Mouse (Mus musculus): Measurements from ENCODE around the gene Cpsf7. TPM values are rescaled to one million over a fixed set of nuclear protein-coding genes. Genes with fewer than 3 reads are reported as not detected.
A peak's percentile ranks its signal among the peaks of the same experiment; 100 is the strongest.

The Cpsf7 gene
- polyA plus RNA-seq, 1 experiment from 2014 or later, result 34.2 TPM

DNA sequence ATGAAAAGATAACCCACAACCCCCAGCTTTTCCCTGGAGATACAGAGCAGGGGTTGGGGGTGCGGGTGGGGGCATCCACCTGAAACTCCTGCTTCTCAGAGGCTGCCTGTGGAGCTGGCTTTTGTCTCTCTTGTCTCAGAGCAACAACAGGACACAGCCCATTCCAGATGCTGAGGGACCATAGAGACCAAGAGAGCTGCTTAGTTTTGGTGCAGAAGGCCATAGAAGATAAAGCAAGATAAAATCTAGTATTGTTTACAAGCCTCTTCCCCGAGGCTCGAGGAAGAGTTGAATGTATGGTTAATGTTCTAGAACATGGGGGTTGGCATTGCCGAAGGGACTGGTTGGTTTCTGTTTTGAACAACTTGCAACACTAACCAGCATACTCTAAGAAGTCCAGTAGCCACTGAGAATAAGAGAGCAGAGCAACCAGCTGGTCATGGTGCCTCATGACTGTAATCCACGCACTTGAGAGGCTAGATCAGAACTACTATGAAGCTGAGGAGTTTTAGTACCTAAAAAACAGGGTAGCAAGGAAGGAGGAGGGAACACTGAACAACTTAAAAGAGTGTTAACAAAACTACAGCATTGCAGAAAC, 1.5 kb upstream of the Cpsf7 start:
- ATAC-seq (replicated peaks; ENCODE audit: low FRiP score, low read depth) (no peak), DNase-seq (ENCODE audit: low spot score) (no peak)
- 71% methylated on average over 5 of the region's 5 CpGs for WGBS
- H3K27me3 ChIP-seq (ENCODE audit: insufficient read depth, low read length), result no peaks in the 10 kb centered on the region
- H3K36me3 ChIP-seq (ENCODE audit: insufficient read depth, low read length), result 0 out of 2 replicates have a peak, but pooled peaks cover 5% of the 10 kb centered on the region
- H3K27ac ChIP-seq, result no peak overlapping the region
- H3K4me2 ChIP-seq (ENCODE audit: low read length), result peak overlapping the region; percentile 63; the same call in 1 of the 2 replicates
- H3K4me1 ChIP-seq (replicated peaks; ENCODE audit: insufficient read depth, low read length), result peaks cover 23% of the 10 kb centered on the region
- H3K4me3 ChIP-seq (replicated peaks; ENCODE audit: low read depth, low read length), result no peak overlapping the region
- no peaks in the 10 kb centered on the region for H3K9me3 ChIP-seq (replicated peaks; ENCODE audit: low read length)
- no peak overlapping the region for H3K9ac ChIP-seq (ENCODE audit: low read depth, low read length)
- no peak for TF ChIP-seq CTCF (IDR thresholded peaks at IDR 0.05; ENCODE audit: low read depth)

DNA sequence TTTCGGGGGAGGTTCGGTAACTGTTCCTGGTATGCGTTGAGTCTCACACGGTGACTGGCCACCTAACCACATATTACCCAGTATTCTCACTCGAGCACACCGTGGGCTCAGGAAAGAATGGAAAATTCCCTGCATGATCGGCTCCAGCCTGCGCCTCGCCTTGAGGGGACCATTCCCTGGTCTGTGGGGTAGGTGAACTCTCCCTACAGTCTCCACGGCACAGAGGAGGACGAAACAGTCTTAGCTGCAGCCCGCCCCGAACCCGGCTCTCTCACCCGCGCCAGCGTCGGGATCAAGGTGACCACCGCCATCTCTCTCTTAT, 321 bp upstream of the Cpsf7 start:
- no peak; the same call in 1 of the 2 replicates for TF ChIP-seq CTCF (IDR thresholded peaks at IDR 0.05; ENCODE audit: low read depth)
- H3K4me1 ChIP-seq (replicated peaks; ENCODE audit: insufficient read depth, low read length), result peaks cover 23% of the 10 kb centered on the region
- ATAC-seq (replicated peaks; ENCODE audit: low FRiP score, low read depth) (no peak), DNase-seq (ENCODE audit: low spot score) (no peak)
- H3K4me2 ChIP-seq (ENCODE audit: low read length), result peak overlapping the region; percentile 63
- H3K36me3 ChIP-seq (ENCODE audit: insufficient read depth, low read length), result 0 out of 2 replicates have a peak, but pooled peaks cover 5% of the 10 kb centered on the region
- no peaks in the 10 kb centered on the region for H3K9me3 ChIP-seq (replicated peaks; ENCODE audit: low read length)
- peak overlapping the region; percentile 100 for H3K27ac ChIP-seq
- under 1% methylated on average over 19 of the region's 19 CpGs for WGBS
- H3K9ac ChIP-seq (ENCODE audit: low read depth, low read length), result peak overlapping the region; percentile 100
- H3K4me3 ChIP-seq (replicated peaks; ENCODE audit: low read depth, low read length), result peak overlapping the region; percentile 91
- no peaks in the 10 kb centered on the region for H3K27me3 ChIP-seq (ENCODE audit: insufficient read depth, low read length)

DNA sequence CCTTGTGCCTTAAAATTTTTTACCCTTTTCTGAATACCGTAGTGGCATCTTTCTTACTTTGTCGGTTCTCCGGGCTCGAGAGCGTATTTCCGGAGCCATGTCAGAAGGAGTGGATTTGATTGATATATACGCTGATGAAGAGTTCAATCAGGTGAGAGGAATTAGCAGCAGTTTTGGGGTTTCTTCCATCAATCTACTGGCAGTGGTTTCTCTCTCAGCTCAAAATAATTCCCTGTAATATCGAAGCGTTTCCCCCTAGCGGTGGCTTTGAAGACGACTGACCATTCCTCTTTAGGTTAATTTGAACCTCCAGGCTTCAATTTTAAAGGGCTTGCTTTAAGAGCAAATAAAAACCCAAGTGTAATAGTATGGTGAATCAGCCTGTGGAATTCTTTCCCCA, 844 bp downstream of the Cpsf7 start, which contains the start of gene Sdhaf2:
Gene Sdhaf2 (minus strand): TSS at position 233 of the 400 bp plus-strand sequence.
- TF ChIP-seq CTCF (IDR thresholded peaks at IDR 0.05; ENCODE audit: low read depth), result peak; percentile 73
- under 1% methylated on average over 11 of the region's 11 CpGs for WGBS
- no peaks in the 10 kb centered on the region for H3K9me3 ChIP-seq (replicated peaks; ENCODE audit: low read length)

DNA sequence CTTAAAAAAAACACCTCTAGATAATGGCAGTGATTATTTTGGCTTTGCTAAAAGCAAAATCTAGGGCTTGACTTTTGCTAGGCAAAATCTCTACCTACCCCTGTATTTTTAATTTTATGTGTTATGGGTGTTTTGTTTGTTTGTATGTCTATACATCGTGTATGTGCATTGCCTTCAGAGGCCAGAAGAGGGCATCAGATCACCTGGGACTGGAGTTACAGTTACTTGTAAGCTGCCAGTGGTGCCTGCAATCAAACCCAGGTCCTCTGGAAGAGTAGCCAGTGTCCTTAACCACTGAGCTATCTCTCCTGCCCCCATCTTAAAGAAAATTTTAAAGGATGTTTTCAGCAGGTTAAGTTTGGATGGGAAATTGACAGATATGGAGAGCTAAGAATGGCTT, 5.0 kb downstream of the Cpsf7 start:
- Histone ChIP-seq H3K27ac (no peak overlapping the region), H3K4me2 (ENCODE audit: low read length) (no peak overlapping the region), H3K9ac (ENCODE audit: low read depth, low read length) (no peak overlapping the region), H3K4me3 (replicated peaks; ENCODE audit: low read depth, low read length) (no peak overlapping the region), H3K36me3 (ENCODE audit: insufficient read depth, low read length) (peaks cover 39% of the 10 kb centered on the region), H3K27me3 (ENCODE audit: insufficient read depth, low read length) (no peaks in the 10 kb centered on the region), H3K4me1 (replicated peaks; ENCODE audit: insufficient read depth, low read length) (peaks cover 17% of the 10 kb centered on the region), H3K9me3 (replicated peaks; ENCODE audit: low read length) (no peaks in the 10 kb centered on the region)
- ATAC-seq (replicated peaks; ENCODE audit: low FRiP score, low read depth) (no peak), DNase-seq (ENCODE audit: low spot score) (no peak)
- peak; percentile 28; the same call in 1 of the 2 replicates for TF ChIP-seq CTCF (IDR thresholded peaks at IDR 0.05; ENCODE audit: low read depth)
- WGBS, result 93% methylated on average over 1 of the region's 1 CpGs

More for the DNA sequence above, 844 bp downstream of the Cpsf7 start, which contains the start of gene Sdhaf2:
- Histone ChIP-seq H3K9ac (ENCODE audit: low read depth, low read length) (peak within 1 kb of the TSS; percentile 100), H3K27ac (peak within 1 kb of the TSS; percentile 100), H3K4me3 (replicated peaks; ENCODE audit: low read depth, low read length) (peak within 1 kb of the TSS; percentile 91), H3K27me3 (ENCODE audit: insufficient read depth, low read length) (no peaks in the 10 kb centered on the region), H3K4me2 (ENCODE audit: low read length) (peak within 1 kb of the TSS; percentile 63), H3K4me1 (replicated peaks; ENCODE audit: insufficient read depth, low read length) (peaks cover 23% of the 10 kb centered on the region), H3K36me3 (ENCODE audit: insufficient read depth, low read length) (peaks cover 11% of the 10 kb centered on the region; the same call in 1 of the 2 replicates)
- DNase-seq (ENCODE audit: low spot score) (peak; percentile 91), ATAC-seq (replicated peaks; ENCODE audit: low FRiP score, low read depth) (no peak)

DNA sequence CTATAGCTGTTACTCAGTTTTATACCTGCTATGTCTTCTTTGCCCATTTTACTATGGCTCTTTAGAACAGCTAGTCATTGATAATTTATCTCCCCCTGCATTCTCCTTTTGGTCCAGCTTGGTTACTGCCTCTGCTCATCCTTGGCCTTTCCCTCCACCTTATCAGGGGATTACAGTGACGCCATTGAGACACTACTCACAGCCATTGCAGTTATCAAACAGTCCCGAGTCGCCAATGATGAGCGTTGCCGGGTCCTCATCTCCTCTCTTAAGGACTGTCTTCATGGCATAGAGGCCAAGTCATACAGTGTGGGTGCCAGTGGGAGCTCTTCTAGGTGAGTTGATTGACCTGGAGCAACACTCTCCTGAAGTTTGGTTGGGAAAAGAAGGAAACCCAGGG, 14.4 kb downstream of the Cpsf7 start:
- peaks cover 60% of the 10 kb centered on the region for H3K36me3 ChIP-seq (ENCODE audit: insufficient read depth, low read length)
- no peak overlapping the region for H3K27ac ChIP-seq
- 92% methylated on average over 5 of the region's 5 CpGs for WGBS
- ATAC-seq (replicated peaks; ENCODE audit: low FRiP score, low read depth) (no peak), DNase-seq (ENCODE audit: low spot score) (no peak)
- H3K27me3 ChIP-seq (ENCODE audit: insufficient read depth, low read length), result no peaks in the 10 kb centered on the region
- no peak overlapping the region for H3K4me2 ChIP-seq (ENCODE audit: low read length)
- H3K9ac ChIP-seq (ENCODE audit: low read depth, low read length), result no peak overlapping the region
- H3K4me3 ChIP-seq (replicated peaks; ENCODE audit: low read depth, low read length), result no peak overlapping the region
- no peaks in the 10 kb centered on the region for H3K4me1 ChIP-seq (replicated peaks; ENCODE audit: insufficient read depth, low read length)
- no peak for TF ChIP-seq CTCF (IDR thresholded peaks at IDR 0.05; ENCODE audit: low read depth)
- H3K9me3 ChIP-seq (replicated peaks; ENCODE audit: low read length), result no peaks in the 10 kb centered on the region

DNA sequence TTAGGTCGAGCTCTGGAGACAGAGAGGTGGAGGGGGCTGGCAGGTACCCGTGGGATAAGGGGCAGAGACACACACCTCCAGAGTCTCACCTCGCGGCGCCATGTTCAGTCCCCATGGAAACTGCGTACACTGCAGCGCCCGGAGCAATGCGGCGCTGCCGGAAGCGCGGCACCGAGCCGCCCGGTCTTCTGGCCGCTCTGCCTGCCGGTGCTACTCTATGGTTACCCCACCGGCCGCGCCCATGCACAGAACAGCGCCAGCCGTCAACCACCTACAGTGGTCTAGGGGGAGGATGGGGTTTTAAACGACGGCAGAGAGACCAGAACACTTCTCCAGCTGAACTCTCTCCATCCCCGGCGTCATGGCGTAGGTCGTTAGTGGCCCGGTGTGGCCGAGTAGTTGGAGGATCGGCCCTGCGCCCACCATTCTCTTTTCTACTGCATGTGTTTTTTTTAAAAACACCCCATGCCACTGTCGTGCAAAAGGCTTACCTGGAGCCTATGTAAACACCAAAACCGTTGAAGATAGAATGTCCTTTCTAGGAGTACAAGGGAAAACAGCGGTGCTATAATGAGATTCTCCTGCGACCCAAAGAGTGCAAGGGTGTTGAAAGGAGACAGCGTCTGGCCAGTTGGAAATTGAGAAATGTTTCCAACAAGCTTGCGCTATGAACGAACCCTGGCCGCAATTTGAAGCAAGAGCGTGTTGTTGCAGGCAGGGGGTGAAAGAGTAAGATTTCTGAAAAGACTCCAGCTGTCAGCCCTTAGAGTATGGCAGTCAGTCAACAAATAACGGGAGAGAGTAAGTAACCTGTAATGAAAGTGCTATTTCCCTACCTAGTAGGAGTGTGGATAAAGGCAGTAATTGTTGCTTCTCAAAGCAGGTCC, 30.8 kb downstream of the Cpsf7 start, which contains the start of gene Tmem216:
Gene Tmem216 (minus strand): TSS at position 615 of the 887 bp plus-strand sequence.
- peak; percentile 19; the same call in 1 of the 2 replicates for TF ChIP-seq CTCF (IDR thresholded peaks at IDR 0.05; ENCODE audit: low read depth)
- peaks cover 12% of the 10 kb centered on the region for H3K36me3 ChIP-seq (ENCODE audit: insufficient read depth, low read length)
- peak within 1 kb of the TSS; percentile 68 for H3K4me2 ChIP-seq (ENCODE audit: low read length)
- peak within 1 kb of the TSS; percentile 72 for H3K4me3 ChIP-seq (replicated peaks; ENCODE audit: low read depth, low read length)
- no peaks in the 10 kb centered on the region for H3K9me3 ChIP-seq (replicated peaks; ENCODE audit: low read length)
- peak within 1 kb of the TSS; percentile 53 for H3K9ac ChIP-seq (ENCODE audit: low read depth, low read length)
- H3K4me1 ChIP-seq (replicated peaks; ENCODE audit: insufficient read depth, low read length), result peaks cover 8% of the 10 kb centered on the region; the same call in 1 of the 2 replicates
- ATAC-seq (replicated peaks; ENCODE audit: low FRiP score, low read depth) (peak; percentile 96), DNase-seq (ENCODE audit: low spot score) (peak; percentile 90)
- WGBS, result under 1% methylated on average over 43 of the region's 43 CpGs
- H3K27ac ChIP-seq, result peak within 1 kb of the TSS; percentile 14
- H3K27me3 ChIP-seq (ENCODE audit: insufficient read depth, low read length), result no peaks in the 10 kb centered on the region

All from kidney, postnatal 0 days (tissue).